Mouse (Mus musculus): ENCODE measurements around the gene Otud6a. TPM values are rescaled to one million over a fixed set of nuclear protein-coding genes. Genes with fewer than 3 reads are reported as not detected.
"Not testable (repeated sequence)": the region's sequence is repeated elsewhere in the genome, so short reads cannot be mapped to it uniquely, and the experiment has no call there.

Otud6a gene
- total RNA-seq (2021): not detected
- long read RNA-seq, experiment 1: 0 reads
- long read RNA-seq, experiment 2: 0 reads

DNA sequence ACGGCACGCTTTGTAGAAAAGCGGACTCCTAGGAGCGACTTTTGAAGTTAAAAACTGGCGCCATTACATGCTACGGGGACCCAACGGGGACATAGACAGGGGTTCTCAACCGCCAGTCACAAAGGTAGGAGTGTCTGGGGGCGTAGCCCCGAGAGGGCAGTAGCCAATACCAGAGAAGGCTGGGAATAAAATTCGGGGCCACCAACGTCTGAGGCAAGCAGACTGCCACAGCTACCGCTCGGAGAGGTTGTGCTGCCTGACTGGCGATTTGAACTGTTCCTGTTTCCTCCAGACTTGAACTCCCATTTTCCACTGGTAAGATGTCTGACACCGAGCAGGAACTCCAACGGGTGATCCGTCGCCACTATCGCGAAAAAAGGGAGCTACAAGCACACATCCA, at the start of gene Otud6a:
TSS of gene Otud6a (plus strand) at position 321 of the 400 bp plus-strand sequence.
- DNase-seq: no peak

DNA sequence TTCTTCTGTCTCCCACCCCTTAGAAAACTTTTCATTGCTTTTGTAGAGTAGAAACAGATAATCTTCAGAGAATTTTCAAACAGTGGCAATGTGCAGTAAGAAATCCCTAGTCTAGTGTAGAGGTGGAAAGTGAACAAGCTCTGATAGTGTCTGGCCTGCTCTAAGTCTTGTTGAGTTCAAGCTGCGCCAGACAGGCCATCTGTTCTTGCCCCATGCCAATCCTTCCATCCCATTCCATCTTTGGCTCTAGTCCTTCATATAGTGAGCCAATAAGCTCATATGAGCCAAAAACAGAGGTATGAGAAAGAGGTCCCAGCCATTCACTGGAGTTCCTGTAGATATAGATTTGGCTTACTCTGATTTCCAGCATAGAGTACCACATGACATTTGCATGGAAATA, 38.9 kb upstream of the Otud6a start:
- peak in 1 of 2 experiments; percentile 0 for DNase-seq

DNA sequence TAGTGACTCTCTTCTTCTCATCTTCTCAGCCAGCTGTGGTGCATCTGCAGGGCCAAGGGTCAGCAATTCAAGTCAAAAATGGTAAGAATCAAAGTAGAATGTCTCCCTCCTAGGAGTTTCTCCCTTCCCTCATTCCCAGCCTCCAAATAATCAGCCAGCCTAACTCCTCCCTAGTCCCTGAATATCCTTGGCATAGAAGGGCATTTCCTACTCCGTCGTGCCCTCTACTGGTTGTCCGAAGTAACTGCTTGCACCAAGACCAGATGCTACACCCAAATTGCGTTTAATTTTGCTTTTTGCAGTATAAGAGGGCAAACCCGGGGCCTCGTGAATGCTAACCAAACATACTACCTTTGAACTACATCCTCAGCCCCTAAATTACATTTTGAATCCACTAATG, 36.5 kb upstream of the Otud6a start:
- DNase-seq: peak; percentile 9 to 40

DNA sequence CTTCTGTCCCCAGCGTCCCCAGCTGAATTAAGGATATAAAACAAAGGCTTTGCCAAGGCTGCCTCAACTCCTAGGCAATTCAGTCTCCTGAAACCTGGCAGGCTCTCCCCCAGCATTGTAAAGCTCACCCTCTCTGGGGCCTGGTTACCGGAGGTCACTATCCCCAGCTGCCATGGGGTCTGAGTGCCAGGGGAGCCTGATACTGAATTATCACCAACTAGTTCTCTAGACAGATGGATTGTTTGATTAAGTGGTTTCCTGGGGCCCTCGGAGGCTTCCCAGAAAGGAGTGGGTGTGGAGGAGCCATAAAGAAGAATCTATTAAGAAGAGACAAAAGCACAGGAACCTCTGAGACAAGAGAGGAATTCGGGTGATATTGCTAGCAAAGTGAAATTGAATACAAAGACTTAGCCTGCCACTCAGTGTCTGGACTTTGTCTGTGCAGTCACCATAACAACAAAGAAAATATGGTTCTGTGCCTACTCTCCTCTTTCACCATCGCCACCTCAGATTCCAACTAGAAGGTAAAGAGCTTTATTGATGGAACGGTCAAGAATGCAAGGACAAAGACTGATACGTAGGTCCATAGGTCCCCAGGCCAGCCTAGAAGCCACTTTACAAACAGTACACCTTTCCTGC, 34.5 kb upstream of the Otud6a start:
- no peak for DNase-seq

DNA sequence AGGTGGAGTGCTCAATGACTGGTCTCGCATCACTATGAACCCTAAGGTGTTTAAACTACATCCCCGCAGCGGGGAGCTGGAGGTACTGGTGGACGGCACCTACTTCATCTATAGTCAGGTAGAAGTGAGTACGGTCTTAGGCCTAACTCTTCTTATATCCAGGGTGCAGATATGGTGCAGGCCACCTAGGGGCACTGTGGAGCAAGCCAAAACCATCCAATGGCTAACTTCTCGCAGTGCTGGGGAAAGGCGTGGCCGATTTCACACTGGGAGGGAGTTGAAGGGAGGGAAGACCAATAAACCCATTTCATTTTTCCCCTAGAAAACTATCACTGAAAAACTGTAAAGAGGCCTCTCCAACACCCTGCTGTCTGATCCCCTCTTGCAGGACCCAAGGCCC, 33.8 kb upstream of the Otud6a start:
- peak in 1 of 2 experiments; percentile 10 for DNase-seq

DNA sequence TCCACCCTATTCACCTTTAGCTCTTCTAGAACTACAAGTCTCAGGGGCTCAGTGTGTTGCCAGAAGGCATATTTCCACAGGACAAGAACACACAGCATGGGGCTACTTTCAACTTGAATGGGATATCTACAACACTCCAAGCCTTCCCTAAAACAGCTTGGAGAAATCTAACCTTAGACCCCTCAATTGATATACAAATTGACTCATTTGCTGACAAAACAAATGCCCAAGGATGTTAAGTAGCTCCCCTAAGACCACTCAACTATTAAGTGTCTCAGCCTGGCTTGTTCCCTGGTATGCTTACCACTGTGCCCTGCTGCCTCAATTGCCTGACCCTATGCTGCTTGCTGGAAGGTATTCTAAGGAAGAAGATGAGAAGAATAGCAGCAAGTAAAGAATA, 27.9 kb upstream of the Otud6a start:
- DNase-seq: no peak

DNA sequence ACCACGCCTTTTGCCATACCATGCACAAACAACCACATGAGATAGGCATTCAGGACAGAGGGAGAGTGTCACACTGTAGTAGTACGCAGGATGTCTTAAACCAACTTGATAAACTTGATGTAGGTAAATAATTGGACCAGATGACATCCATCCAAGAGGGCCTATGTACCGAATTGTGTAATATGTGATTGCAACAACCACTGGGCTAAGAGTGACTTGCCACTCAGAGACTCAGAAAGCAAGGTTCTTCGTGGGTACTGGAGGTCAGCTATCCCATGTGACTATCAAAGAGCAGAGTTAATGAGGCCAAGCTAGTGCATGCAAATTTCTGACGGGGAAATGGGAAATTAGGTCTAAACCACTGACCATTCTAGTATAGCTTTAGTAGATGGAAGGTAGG, 27.2 kb upstream of the Otud6a start:
- DNase-seq: no peak

DNA sequence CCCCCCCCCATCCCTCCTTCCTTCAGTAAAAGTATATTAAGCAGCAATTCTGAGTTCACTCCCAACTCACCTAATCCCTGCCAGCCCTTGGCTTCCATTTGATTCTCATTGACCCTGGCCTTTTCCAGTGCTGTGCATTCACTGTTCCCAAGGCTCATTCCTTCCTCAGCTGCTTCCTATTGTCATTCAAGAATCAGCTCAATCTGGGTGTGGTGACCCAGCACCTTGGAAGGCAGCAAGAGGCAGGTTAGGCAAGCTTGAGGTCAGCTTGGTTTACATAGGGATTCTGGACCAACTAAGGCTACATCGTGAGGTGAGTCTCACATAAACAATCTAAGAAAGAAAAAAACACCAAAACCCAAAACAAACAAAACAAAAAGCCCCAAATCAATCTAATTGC, 19.6 kb upstream of the Otud6a start:
- DNase-seq: no peak

DNA sequence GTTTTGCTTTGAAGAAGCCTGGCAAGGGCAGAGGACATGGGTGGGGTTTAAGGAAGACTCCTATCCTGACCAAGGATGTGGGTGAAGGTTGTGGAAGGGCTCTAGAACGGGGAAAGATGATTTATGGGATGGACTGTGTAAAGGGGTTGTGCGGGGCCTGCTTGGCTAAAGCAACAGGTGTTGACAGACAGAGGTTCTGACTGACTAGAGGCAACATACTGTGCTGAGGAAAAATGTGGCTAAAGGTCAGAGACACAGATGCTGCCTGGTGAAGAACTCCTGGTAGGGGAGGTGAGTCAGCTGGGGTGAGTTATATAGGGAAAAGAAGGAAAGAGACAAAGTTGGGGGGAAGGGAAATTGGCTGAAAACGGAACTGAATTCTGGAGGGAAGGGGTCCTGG, 3.5 kb downstream of the Otud6a start:
- peak in 1 of 2 experiments; percentile 1 for DNase-seq

DNA sequence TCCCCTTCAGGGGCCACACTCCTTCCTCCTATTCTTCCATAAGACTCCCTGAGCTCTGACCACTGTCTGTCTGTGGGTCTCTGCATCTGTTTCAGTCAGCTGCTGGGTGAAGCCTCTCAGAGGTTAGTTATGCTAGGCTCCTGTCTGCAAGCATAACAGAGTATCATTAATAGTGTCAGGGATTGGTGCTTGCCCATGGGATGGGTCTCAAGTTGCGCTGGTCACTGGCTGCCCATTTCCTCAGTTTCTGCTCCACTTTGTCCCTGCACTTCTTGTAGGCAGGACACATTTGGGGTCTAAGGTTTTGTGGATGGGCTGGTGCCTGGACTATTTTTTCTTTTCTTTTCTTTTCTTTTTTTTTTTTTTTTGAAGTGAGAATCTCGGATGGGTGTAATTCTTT, 13.8 kb downstream of the Otud6a start, which contains the start of gene Awat2:
TSS of gene Awat2 (minus strand) at position 101 of the 400 bp plus-strand sequence.
- DNase-seq: not testable (repeated sequence)

DNA sequence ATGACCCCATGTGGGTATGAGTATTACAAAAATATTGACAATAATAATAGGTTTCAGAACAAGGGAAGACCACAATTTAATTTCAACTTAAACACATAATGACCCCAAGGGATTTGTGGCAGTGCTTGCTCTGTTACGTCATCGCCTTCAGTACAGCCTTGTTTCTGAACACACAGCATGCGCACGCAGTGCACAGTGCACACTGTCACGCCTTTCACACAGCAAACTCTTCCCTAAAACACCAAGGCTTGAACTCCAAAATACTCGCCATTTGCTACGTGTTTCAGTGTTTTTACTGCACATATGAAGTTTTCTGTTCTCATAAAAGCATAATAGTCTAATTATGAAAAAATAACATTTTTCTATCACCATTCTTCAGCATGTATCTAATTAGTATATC, 14.7 kb downstream of the Otud6a start:
- no peak for DNase-seq

DNA sequence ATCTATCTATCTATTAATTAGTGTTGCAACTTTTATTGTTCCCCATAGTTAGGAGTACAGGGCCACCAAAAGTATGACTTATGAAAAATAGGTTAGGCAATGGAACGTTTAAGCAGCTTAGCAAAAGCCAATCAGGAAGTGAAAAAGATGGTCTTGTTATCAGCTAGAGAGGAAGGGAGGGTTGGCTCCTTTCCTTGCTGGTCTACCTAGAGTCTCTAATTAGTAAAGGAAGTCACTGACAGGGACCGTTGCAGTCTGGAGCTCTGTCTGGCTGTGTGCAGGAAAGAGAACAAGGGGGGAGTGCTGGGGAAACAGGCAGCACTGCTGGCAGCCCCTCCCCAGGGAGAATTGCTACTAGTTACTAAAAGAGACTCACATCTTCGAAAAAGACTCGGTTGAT, 39.2 kb downstream of the Otud6a start:
- no peak for DNase-seq

DNA sequence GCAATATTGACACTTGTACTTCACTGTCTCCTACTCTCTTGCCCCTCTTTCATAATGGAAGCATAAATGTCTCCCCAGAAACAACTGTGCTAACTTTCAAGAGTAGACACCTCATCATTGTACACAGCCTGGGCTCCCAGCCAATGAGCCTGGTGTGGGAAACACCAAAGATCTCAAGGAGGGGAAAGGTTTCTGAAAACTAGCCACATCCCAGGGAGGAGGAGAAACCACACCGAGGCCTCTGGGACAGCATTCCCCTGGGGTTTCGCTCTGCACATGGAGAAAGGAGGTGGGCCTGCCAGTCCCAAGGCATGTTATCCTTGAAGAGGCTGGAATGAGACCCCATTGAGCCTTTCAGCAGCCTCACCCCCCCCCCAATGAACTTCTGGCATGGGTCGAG, 41.3 kb downstream of the Otud6a start:
- DNase-seq: no peak

DNA sequence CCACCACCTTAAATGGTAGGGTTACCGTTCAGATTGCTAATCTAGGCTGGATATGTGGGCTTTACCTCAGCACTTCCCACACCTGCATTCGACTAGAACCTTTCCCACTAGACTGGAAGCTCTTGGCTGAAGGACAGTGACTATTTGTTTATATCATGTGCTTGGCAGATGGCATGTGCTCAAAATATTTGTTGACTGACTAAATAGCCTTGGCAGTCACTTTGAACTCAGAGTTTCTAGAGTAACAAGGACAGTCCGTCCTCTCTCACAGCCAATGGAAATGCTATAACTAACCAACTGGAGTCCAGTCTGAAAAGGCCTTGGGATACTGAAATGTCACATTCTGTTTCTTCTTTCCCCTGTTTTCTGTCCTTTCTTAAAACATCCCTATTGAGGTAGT, 42.7 kb downstream of the Otud6a start:
- DNase-seq: peak; percentile 33 to 47

DNA sequence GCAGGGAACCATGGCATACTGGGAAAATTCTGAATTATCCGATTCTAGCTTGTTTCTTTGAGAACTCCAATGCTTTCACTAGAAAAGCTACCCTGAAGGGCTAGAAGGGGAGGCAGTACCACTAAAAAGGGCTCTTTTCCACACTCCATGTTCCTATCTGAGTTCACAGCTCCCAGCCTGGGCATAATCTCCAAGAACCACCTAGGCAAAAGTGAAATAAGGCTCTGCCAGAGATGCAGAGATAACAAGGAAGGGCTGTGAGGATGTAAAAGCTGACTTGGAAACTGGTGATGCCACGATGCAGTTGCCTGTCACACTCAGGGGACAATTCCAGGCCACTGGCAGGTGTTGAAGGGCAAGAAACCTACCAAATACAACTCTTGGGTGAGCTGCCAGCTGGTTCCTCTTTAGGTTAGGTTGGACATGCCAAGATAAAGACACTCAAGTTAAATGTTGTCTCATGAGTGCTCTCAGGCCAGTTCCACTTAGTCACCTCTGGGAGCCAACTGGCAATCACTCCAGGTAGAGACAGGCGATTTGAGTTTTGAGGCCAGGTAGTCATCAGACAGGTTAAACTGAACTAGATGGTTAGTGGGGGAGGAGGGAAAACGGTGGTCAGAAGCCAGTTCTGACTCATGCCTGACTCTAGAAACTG, 46.9 kb downstream of the Otud6a start:
- DNase-seq: peak; percentile 20 to 36

Small RNAs within 50 kb of the gene (microRNA-seq; reads per million reads assigned to microRNA genes)
- 1,614 to 2,053 reads per million in 2 experiments for gene Mir676

Other genes starting within 250 kb of the Otud6a start
- under 1 TPM in 1 of 2 experiments, not detected in 1; 0.13 TPM for gene Awat2, start 13.7 kb downstream of the Otud6a start, total RNA-seq (2021)
- gene Igbp1, start 65.3 kb downstream of the Otud6a start, total RNA-seq (2021): 10 to 100 TPM; 40.2 to 43.2 TPM
- gene Dgat2l6, start 95.8 kb downstream of the Otud6a start, total RNA-seq (2021): not detected
- not detected for gene Awat1, start 143.2 kb downstream of the Otud6a start, total RNA-seq (2021)
- not detected for gene P2ry4, start 165.9 kb downstream of the Otud6a start, total RNA-seq (2021)
- gene Arr3, start 176.5 kb downstream of the Otud6a start, total RNA-seq (2021): not detected
- under 1 TPM; 0.31 to 0.35 TPM for gene Kif4, start 196.7 kb downstream of the Otud6a start, total RNA-seq (2021)
- gene Pdzd11, start 197.6 kb downstream of the Otud6a start, total RNA-seq (2021): 10 to 100 TPM; 21.3 to 23.5 TPM

All from heart, adult 18-20 months (tissue).